Mouse (Mus musculus) midbrain, embryonic 11.5 days (tissue): ENCODE measurements around the gene Chst10. TPM values are rescaled to one million over a fixed set of nuclear protein-coding genes. Genes with fewer than 3 reads are reported as not detected.
A peak's percentile ranks its signal among the peaks of the same experiment; 100 is the strongest.

ENCODE experiments used
- ATAC-seq: fragments of 200-750 bp; cut with Nextera tagmentation; 2 replicates; pipeline ENCODE4 v1.8.0; 2017; ENCODE audit warnings: moderate TSS enrichment, moderate library complexity; ENCODE audit not compliant: low FRiP score
- DNase-seq: peaks from one replicate; pipeline ENCODE4 v3.0.0; 2015; ENCODE audit warnings: low spot score; ENCODE audit errors: missing footprints
- H3K27ac ChIP-seq: fragments of 300-500 bp; sonication (generic); 2 replicates; pipeline ENCODE4 v1.5.1; 2014; ENCODE audit warnings: low read depth, low read length
- H3K27me3 ChIP-seq: fragments of 300-500 bp; sonication (generic); 2 replicates; pipeline ENCODE4 v1.6.1; 2014; ENCODE audit warnings: mild to moderate bottlenecking, low read length, moderate library complexity, mixed read lengths; ENCODE audit not compliant: control insufficient read depth, insufficient read depth
- H3K36me3 ChIP-seq: fragments of 300-500 bp; sonication (generic); 2 replicates; pipeline ENCODE4 v1.6.1; 2014; ENCODE audit warnings: mild to moderate bottlenecking, low read length, moderate library complexity, mixed read lengths; ENCODE audit not compliant: control insufficient read depth, insufficient read depth
- H3K4me1 ChIP-seq: fragments of 300-500 bp; sonication (generic); 2 replicates; pipeline ENCODE4 v1.6.1; 2014; ENCODE audit warnings: low read length; ENCODE audit not compliant: control insufficient read depth, insufficient read depth
- H3K4me2 ChIP-seq: fragments of 300-500 bp; sonication (generic); 2 replicates; pipeline ENCODE4 v1.6.1; 2014; ENCODE audit warnings: mild to moderate bottlenecking, moderate library complexity
- H3K4me3 ChIP-seq: fragments of 300-500 bp; sonication (generic); 2 replicates; pipeline ENCODE4 v1.5.1; 2014; ENCODE audit warnings: low read depth, low read length
- H3K9ac ChIP-seq: fragments of 300-500 bp; sonication (generic); 2 replicates; pipeline ENCODE4 v1.6.1; 2014; ENCODE audit warnings: low read length
- H3K9me3 ChIP-seq: fragments of 300-500 bp; sonication (generic); 2 replicates; pipeline ENCODE4 v1.6.1; 2016; ENCODE audit warnings: low read length; ENCODE audit not compliant: control insufficient read depth
- WGBS: fragments of 180-500 bp; shearing (Covaris S2); extraction: QIAGEN DNeasy Blood & Tissue Kit; methylation state at CpG from one replicate; pipeline ENCODE4 v1.1.7; 2014; 5-methylcytosine and 5-hydroxymethylcytosine counted together
- polyA plus RNA-seq: library from polyadenylated mRNA; unstranded; fragments of >200 nt; fragmentation: Nextera tagmentation; extraction: Ambion mirVana; gene quantifications from 2 replicates; pipeline ENCODE4 v1.2.1, GENCODE M21; 2014

Chst10 gene
- 24.7 and 26.9 TPM in 2 replicates for polyA plus RNA-seq

GRCm38 (mm10) chr1:38897431-38898248 lies at the start of gene Chst10:
Gene Chst10, minus strand, starts transcription at chr1:38898161.
- H3K4me3 ChIP-seq, result peak within 1 kb of the TSS; percentile 65
- no peaks in the 10 kb centered on the region for H3K36me3 ChIP-seq
- peak within 1 kb of the TSS; percentile 79 for H3K9ac ChIP-seq
- H3K4me1 ChIP-seq, result peaks cover 5% of the 10 kb centered on the region; the same call in 1 of the 2 replicates
- ATAC-seq, result peak; percentile 93
- H3K27ac ChIP-seq, result peak within 1 kb of the TSS; percentile 40; the same call in 1 of the 2 replicates
- 1% methylated on average over 64 of the region's 67 CpGs for WGBS
- no peaks in the 10 kb centered on the region for H3K9me3 ChIP-seq
- H3K4me2 ChIP-seq, result peak within 1 kb of the TSS; percentile 73
- 0 out of 2 replicates have a peak, but pooled peaks cover 2% of the 10 kb centered on the region for H3K27me3 ChIP-seq
- peak; percentile 98 for DNase-seq

DNA sequence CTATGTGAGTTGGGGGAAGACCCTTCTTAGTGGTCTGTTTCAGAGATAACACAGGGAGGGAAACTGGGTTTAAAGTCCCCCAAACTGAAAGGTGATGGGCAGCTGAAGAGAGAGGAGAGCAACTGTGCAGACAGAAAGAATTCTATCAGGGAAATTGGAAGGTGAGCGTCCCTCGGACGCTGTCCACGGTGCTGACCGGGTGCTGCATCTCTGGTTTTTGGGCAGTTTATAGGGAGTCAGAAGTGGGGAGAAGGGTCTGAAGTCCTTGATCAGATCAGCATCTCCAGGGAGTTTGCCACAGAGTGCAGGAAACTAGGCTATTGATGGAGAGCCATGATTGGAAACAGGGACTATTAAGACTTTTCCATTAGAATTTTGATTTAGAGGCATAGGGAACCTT lies 41.6 kb upstream of the Chst10 start:
- H3K27me3 ChIP-seq, result no peaks in the 10 kb centered on the region
- 6% methylated on average over 5 of the region's 5 CpGs for WGBS
- no peak overlapping the region for H3K27ac ChIP-seq
- H3K4me1 ChIP-seq, result no peaks in the 10 kb centered on the region
- no peak overlapping the region for H3K9ac ChIP-seq
- H3K4me2 ChIP-seq, result no peak overlapping the region
- no peaks in the 10 kb centered on the region for H3K36me3 ChIP-seq
- H3K9me3 ChIP-seq, result no peaks in the 10 kb centered on the region
- no peak for ATAC-seq
- no peak overlapping the region for H3K4me3 ChIP-seq
- DNase-seq, result peak; percentile 86

- whole genome bisulfite sequencing, result 85% methylated on average over 6 of the region's 6 CpGs
- H3K9ac ChIP-seq, result no peak within 1 kb of the TSS
- H3K4me2 ChIP-seq, result no peak within 1 kb of the TSS
- H3K36me3 ChIP-seq, result no peaks in the 10 kb centered on the region
- DNase-seq, result no peak
- no peaks in the 10 kb centered on the region for H3K27me3 ChIP-seq
- no peak for ATAC-seq
- no peaks in the 10 kb centered on the region for H3K9me3 ChIP-seq
- H3K4me1 ChIP-seq, result no peaks in the 10 kb centered on the region
- no peak within 1 kb of the TSS for H3K4me3 ChIP-seq
- no peak within 1 kb of the TSS for H3K27ac ChIP-seq
These were observed 40.9 kb upstream of the Chst10 start, which contains the start of gene Nms for GRCm38 (mm10) chr1:38938849-38939248. Gene Nms, plus strand, starts transcription at chr1:38939149.

GRCm38 (mm10) chr1:38936780-38937179 lies 38.8 kb upstream of the Chst10 start:
- no peaks in the 10 kb centered on the region for H3K27me3 ChIP-seq
- no peak for ATAC-seq
- H3K9ac ChIP-seq, result no peak overlapping the region
- H3K27ac ChIP-seq, result no peak overlapping the region
- H3K9me3 ChIP-seq, result no peaks in the 10 kb centered on the region
- no peaks in the 10 kb centered on the region for H3K36me3 ChIP-seq
- WGBS, result 30% methylated on average over 6 of the region's 6 CpGs
- H3K4me1 ChIP-seq, result no peaks in the 10 kb centered on the region
- H3K4me3 ChIP-seq, result no peak overlapping the region
- H3K4me2 ChIP-seq, result no peak overlapping the region
- peak; percentile 93 for DNase-seq

DNA sequence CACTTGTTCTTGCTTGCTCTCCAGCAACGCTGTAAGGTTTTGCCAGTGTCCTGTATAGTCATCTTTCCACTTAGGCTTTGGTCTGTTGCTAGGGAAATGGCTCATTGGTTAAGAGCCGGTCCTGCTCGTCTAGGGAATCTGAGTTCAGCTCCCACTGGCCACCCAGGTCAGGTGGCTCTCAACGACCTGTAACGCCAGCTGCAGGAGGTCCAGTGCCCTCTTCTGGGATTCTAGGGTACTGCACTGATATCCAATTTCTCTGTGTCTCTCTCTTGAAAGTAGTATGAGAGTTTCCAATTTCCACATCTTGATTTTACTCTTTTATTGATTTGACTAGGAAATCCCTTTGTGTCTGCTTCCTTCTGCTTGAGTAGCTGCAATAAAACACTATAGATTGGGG lies 36.7 kb upstream of the Chst10 start:
- Histone ChIP-seq H3K4me3 (no peak overlapping the region), H3K27ac (no peak overlapping the region), H3K36me3 (no peaks in the 10 kb centered on the region), H3K9me3 (no peaks in the 10 kb centered on the region), H3K4me1 (no peaks in the 10 kb centered on the region), H3K9ac (no peak overlapping the region), H3K27me3 (no peaks in the 10 kb centered on the region), H3K4me2 (no peak overlapping the region)
- DNase-seq, result peak; percentile 86
- ATAC-seq, result no peak
- 39% methylated on average over 5 of the region's 5 CpGs for WGBS

- Histone ChIP-seq H3K4me1 (no peaks in the 10 kb centered on the region), H3K27me3 (no peaks in the 10 kb centered on the region), H3K9ac (no peak overlapping the region), H3K4me2 (no peak overlapping the region), H3K4me3 (no peak overlapping the region), H3K9me3 (no peaks in the 10 kb centered on the region), H3K36me3 (no peaks in the 10 kb centered on the region), H3K27ac (no peak overlapping the region)
- ATAC-seq (no peak), DNase-seq (no peak)
- WGBS, result 71% methylated on average over 8 of the region's 8 CpGs
These were observed 32.8 kb upstream of the Chst10 start for GRCm38 (mm10) chr1:38930767-38931166.

- no peak for ATAC-seq
- H3K27me3 ChIP-seq, result no peaks in the 10 kb centered on the region
These were observed 31.5 kb upstream of the Chst10 start for GRCm38 (mm10) chr1:38929468-38929867.

GRCm38 (mm10) chr1:38928996-38929395 lies 31.0 kb upstream of the Chst10 start:
- Histone ChIP-seq H3K27me3 (no peaks in the 10 kb centered on the region), H3K27ac (no peak overlapping the region), H3K9me3 (no peaks in the 10 kb centered on the region), H3K4me3 (no peak overlapping the region), H3K9ac (no peak overlapping the region), H3K4me2 (no peak overlapping the region), H3K36me3 (no peaks in the 10 kb centered on the region), H3K4me1 (no peaks in the 10 kb centered on the region)
- 90% methylated on average over 4 of the region's 4 CpGs for WGBS
- DNase-seq (no peak), ATAC-seq (no peak)

More at GRCm38 (mm10) chr1:38929468-38929867, 31.5 kb upstream of the Chst10 start:
- Histone ChIP-seq H3K36me3 (no peaks in the 10 kb centered on the region), H3K4me1 (no peaks in the 10 kb centered on the region), H3K9me3 (no peaks in the 10 kb centered on the region), H3K9ac (no peak overlapping the region), H3K27ac (no peak overlapping the region), H3K4me3 (no peak overlapping the region), H3K4me2 (no peak overlapping the region)
- no peak for DNase-seq
- 66% methylated on average over 4 of the region's 4 CpGs for whole genome bisulfite sequencing

DNA sequence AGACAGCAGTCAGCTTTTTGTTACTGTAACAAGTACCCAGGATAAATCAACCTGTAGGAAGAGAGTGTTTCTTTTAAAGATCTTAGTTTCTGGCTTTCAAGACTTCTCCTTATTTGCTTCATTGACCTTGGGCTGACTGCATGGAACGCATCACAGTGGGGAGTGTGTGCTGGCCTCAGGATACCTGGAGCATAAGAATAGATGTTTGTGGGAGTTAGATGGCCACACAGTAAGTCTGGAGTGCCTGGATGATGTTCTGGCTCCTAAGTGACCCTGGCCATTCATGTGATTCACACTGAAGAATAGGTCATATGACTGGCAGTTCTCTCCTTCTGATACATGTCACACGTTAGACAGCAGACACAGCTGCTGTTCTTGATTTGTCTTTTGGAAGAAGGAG lies 6.0 kb upstream of the Chst10 start:
- DNase-seq, result no peak
- Histone ChIP-seq H3K27ac (no peak overlapping the region), H3K4me3 (no peak overlapping the region), H3K9ac (no peak overlapping the region), H3K9me3 (no peaks in the 10 kb centered on the region), H3K36me3 (no peaks in the 10 kb centered on the region), H3K4me2 (no peak overlapping the region), H3K27me3 (no peaks in the 10 kb centered on the region), H3K4me1 (no peaks in the 10 kb centered on the region)
- WGBS, result 72% methylated on average over 2 of the region's 2 CpGs
- no peak for ATAC-seq
